Mouse (Mus musculus) cortical plate, adult 2 months (tissue): ENCODE data around the gene Aldh2. TPM values are rescaled to one million over a fixed set of nuclear protein-coding genes. Genes with fewer than 3 reads are reported as not detected.
"Not testable (repeated sequence)": the region's sequence is repeated elsewhere in the genome, so short reads cannot be mapped to it uniquely, and the experiment has no call there.

Experiments used
- H3K27ac ChIP-seq: fragments of 200-500 bp; 2 replicates; pipeline ENCODE4 v1.5.1; 2012; ENCODE audit warnings: low read length, control low read depth, inconsistent platforms; ENCODE audit not compliant: insufficient read depth
- H3K4me1 ChIP-seq: fragments of 200-500 bp; 2 replicates; pipeline ENCODE4 v1.6.1; 2011; ENCODE audit warnings: low read length; ENCODE audit not compliant: control insufficient read depth, insufficient read depth
- H3K4me3 ChIP-seq: fragments of 200-500 bp; 2 replicates; pipeline ENCODE4 v1.5.1; 2011; ENCODE audit warnings: mild to moderate bottlenecking, low read length, control low read depth; ENCODE audit not compliant: insufficient read depth
- CTCF ChIP-seq: fragments of 200-500 bp; IDR thresholded peaks from 2 replicates; pipeline ENCODE4 v1.5.1; 2011; ENCODE audit warnings: mild to moderate bottlenecking, control low read depth, low read length; ENCODE audit not compliant: insufficient read depth; ENCODE audit errors: extremely low read depth
- POLR2A ChIP-seq: fragments of 200-500 bp; IDR thresholded peaks from 2 replicates; pipeline ENCODE4 v1.6.1; 2011; ENCODE audit warnings: mild to moderate bottlenecking, low read length, control low read depth; ENCODE audit not compliant: insufficient read depth; ENCODE audit errors: extremely low read depth
- polyA plus RNA-seq: library from polyadenylated mRNA; depleted of rRNA; stranded (reverse); fragments of >200 nt; gene quantifications from 2 replicates; pipeline ENCODE4 v1.2.3, GENCODE M21; 2012; rRNA removed

Gene Aldh2
- polyA plus RNA-seq, 1 experiment, result 198 TPM

GRCm38 (mm10) chr5:121537588-121537987 is 56.0 kb downstream of the Aldh2 start:
- Histone ChIP-seq H3K4me1 (peaks cover 1% of the 10 kb centered on the region; the same call in 1 of the 2 replicates), H3K4me3 (no peak overlapping the region), H3K27ac (no peak overlapping the region)
- TF ChIP-seq CTCF, result no peak
- TF ChIP-seq POLR2A, result no peak

GRCm38 (mm10) chr5:121536921-121537555 is 56.6 kb downstream of the Aldh2 start:
- Histone ChIP-seq H3K4me3 (no peak overlapping the region), H3K4me1 (no peaks in the 10 kb centered on the region; the same call in 1 of the 2 replicates), H3K27ac (no peak overlapping the region)
- TF ChIP-seq CTCF, result no peak
- TF ChIP-seq POLR2A, result no peak

GRCm38 (mm10) chr5:121535116-121535515 is 58.5 kb downstream of the Aldh2 start:
- TF ChIP-seq POLR2A (no peak), CTCF (no peak)
- Histone ChIP-seq H3K27ac (no peak overlapping the region), H3K4me3 (no peak overlapping the region), H3K4me1 (no peaks in the 10 kb centered on the region)

GRCm38 (mm10) chr5:121534521-121534920 is 59.1 kb downstream of the Aldh2 start:
- TF ChIP-seq CTCF, result peak; percentile 28; the same call in 1 of the 2 replicates
- no peak for TF ChIP-seq POLR2A
- no peak overlapping the region for H3K27ac ChIP-seq
- H3K4me1 ChIP-seq, result no peaks in the 10 kb centered on the region
- no peak overlapping the region for H3K4me3 ChIP-seq

- TF ChIP-seq POLR2A (no peak), CTCF (no peak)
Measured at GRCm38 (mm10) chr5:121526961-121527360, 66.7 kb downstream of the Aldh2 start.

GRCm38 (mm10) chr5:121526526-121526925 is 67.1 kb downstream of the Aldh2 start:
- TF ChIP-seq CTCF (no peak), POLR2A (no peak)
- Histone ChIP-seq H3K4me3 (no peak overlapping the region), H3K27ac (no peak overlapping the region), H3K4me1 (no peaks in the 10 kb centered on the region)

More at GRCm38 (mm10) chr5:121526961-121527360, 66.7 kb downstream of the Aldh2 start:
- Histone ChIP-seq H3K4me1 (no peaks in the 10 kb centered on the region), H3K27ac (no peak overlapping the region), H3K4me3 (no peak overlapping the region)

- Histone ChIP-seq H3K4me3 (no peak overlapping the region), H3K4me1 (no peaks in the 10 kb centered on the region), H3K27ac (no peak overlapping the region)
- TF ChIP-seq CTCF (no peak), POLR2A (no peak)
Measured at GRCm38 (mm10) chr5:121525774-121526450, 67.7 kb downstream of the Aldh2 start.

GRCm38 (mm10) chr5:121519758-121520157 is 73.9 kb downstream of the Aldh2 start:
- H3K4me3 ChIP-seq, H3K27ac ChIP-seq, H3K4me1 ChIP-seq: not testable (repeated sequence)

GRCm38 (mm10) chr5:121518983-121519382 is 74.6 kb downstream of the Aldh2 start:
- Histone ChIP-seq H3K4me1 (no peaks in the 10 kb centered on the region), H3K27ac (no peak overlapping the region), H3K4me3 (no peak overlapping the region)
- no peak for TF ChIP-seq POLR2A
- no peak for TF ChIP-seq CTCF

Other genes starting within 250 kb of the Aldh2 start
- 124 and 134 TPM in 2 replicates for gene Trafd1, start 208.2 kb downstream of the Aldh2 start, polyA plus RNA-seq
- 21.6 TPM in 2 replicates for gene Naa25, start 195.9 kb downstream of the Aldh2 start, polyA plus RNA-seq
- 6.8 and 10.7 TPM in 2 replicates for gene Tmem116, start 141.9 kb downstream of the Aldh2 start, polyA plus RNA-seq
- 92.1 and 101 TPM in 2 replicates for gene Erp29, start 141.3 kb downstream of the Aldh2 start, polyA plus RNA-seq
- not detected in 2 replicates for gene Adam1b, start 90.4 kb downstream of the Aldh2 start, polyA plus RNA-seq
- 17.3 and 18.9 TPM in 2 replicates for gene Adam1a, start 48.3 kb downstream of the Aldh2 start, polyA plus RNA-seq
- gene Gm42878, start 48.3 kb downstream of the Aldh2 start, polyA plus RNA-seq, result 0.40 TPM in 1 of 2 replicates, not detected in the other
- 94.9 and 100 TPM in 2 replicates for gene Mapkapk5, start 47.9 kb downstream of the Aldh2 start, polyA plus RNA-seq
- 4.5 and 5.1 TPM in 2 replicates for gene Acad12, start 25.1 kb upstream of the Aldh2 start, polyA plus RNA-seq
- gene Acad10, start 66.7 kb upstream of the Aldh2 start, polyA plus RNA-seq, result 4.6 and 5.0 TPM in 2 replicates
- gene Brap, start 66.7 kb upstream of the Aldh2 start, polyA plus RNA-seq, result 51.8 and 57.5 TPM in 2 replicates
- 136 and 139 TPM in 2 replicates for gene Atxn2, start 117.5 kb upstream of the Aldh2 start, polyA plus RNA-seq
- gene Sh2b3, start 243.8 kb upstream of the Aldh2 start, polyA plus RNA-seq, result 19.4 and 19.6 TPM in 2 replicates